Mouse (Mus musculus) forebrain, postnatal 0 days (tissue): ENCODE results near the gene Vps53. TPM values are rescaled to one million over a fixed set of nuclear protein-coding genes. Genes with fewer than 3 reads are reported as not detected.

Experiments
- ATAC-seq: fragments of 200-750 bp; cut with Nextera tagmentation; 2 replicates; pipeline ENCODE4 v1.8.0; 2017; ENCODE audit warnings: mild to moderate bottlenecking, moderate library complexity
- DNase-seq: peaks from one replicate; pipeline ENCODE4 v3.0.0-alpha.2; 2015
- H3K27ac ChIP-seq: fragments of 300-500 bp; sonication (generic); 2 replicates; pipeline ENCODE4 v1.5.1; 2014; ENCODE audit warnings: low read depth, mild to moderate bottlenecking, antibody characterized with exemption, low read length, moderate library complexity, mixed read lengths
- H3K27me3 ChIP-seq: fragments of 300-500 bp; sonication (generic); 2 replicates; pipeline ENCODE4 v1.6.1; 2014; ENCODE audit warnings: mild to moderate bottlenecking, low read length, mixed read lengths; ENCODE audit not compliant: insufficient read depth
- H3K36me3 ChIP-seq: fragments of 300-500 bp; sonication (generic); 2 replicates; pipeline ENCODE4 v1.6.1; 2014; ENCODE audit warnings: mild to moderate bottlenecking, moderate library complexity; ENCODE audit not compliant: insufficient read depth
- H3K4me1 ChIP-seq: fragments of 300-500 bp; sonication (generic); 2 replicates; pipeline ENCODE4 v1.6.1; 2014; ENCODE audit warnings: antibody characterized with exemption; ENCODE audit not compliant: insufficient read depth
- H3K4me2 ChIP-seq: fragments of 300-500 bp; sonication (generic); 2 replicates; pipeline ENCODE4 v1.6.1; 2014; ENCODE audit warnings: low read depth, mild to moderate bottlenecking, moderate library complexity
- H3K4me3 ChIP-seq: fragments of 300-500 bp; sonication (generic); 2 replicates; pipeline ENCODE4 v1.5.1; 2014; ENCODE audit warnings: low read depth, low read length, mixed read lengths
- H3K9ac ChIP-seq: fragments of 300-500 bp; sonication (generic); 2 replicates; pipeline ENCODE4 v1.6.1; 2014; ENCODE audit warnings: mild to moderate bottlenecking
- H3K9me3 ChIP-seq: fragments of 300-500 bp; sonication (generic); 2 replicates; pipeline ENCODE4 v1.6.1; 2016; ENCODE audit warnings: low read length
- CTCF ChIP-seq: sonication (generic); IDR thresholded peaks from 2 replicates; pipeline ENCODE4 v1.5.1; 2016; ENCODE audit warnings: antibody characterized with exemption, control low read depth, low read depth
- WGBS: fragments of 180-500 bp; shearing (Covaris S2); extraction: QIAGEN DNeasy Blood & Tissue Kit; methylation state at CpG from one replicate; pipeline ENCODE4 v1.1.7; 2014; 5-methylcytosine and 5-hydroxymethylcytosine counted together
- polyA plus RNA-seq: library from polyadenylated mRNA; unstranded; fragments of >200 nt; fragmentation: Nextera tagmentation; extraction: Ambion mirVana; gene quantifications from 2 replicates; pipeline ENCODE4 v1.2.1, GENCODE M21; 2015
- total RNA-seq: library from RNA; depleted of rRNA; stranded (reverse); fragments of >200 nt; gene quantifications from 2 replicates; pipeline ENCODE4 v1.2.3, GENCODE M21; 2014

Gene Vps53
- total and polyA plus RNA-seq, 2 experiments from 2014 or later = 49.4 to 63.2 TPM

- H3K4me2 ChIP-seq = no peak overlapping the region
- TF ChIP-seq CTCF = no peak
- H3K27me3 ChIP-seq = no peaks in the 10 kb centered on the region
- no peak overlapping the region for H3K9ac ChIP-seq
- ATAC-seq = no peak
- DNase-seq = no peak
- H3K4me1 ChIP-seq = peaks cover 3% of the 10 kb centered on the region; the same call in 1 of the 2 replicates
- no peaks in the 10 kb centered on the region for H3K9me3 ChIP-seq
- H3K27ac ChIP-seq = peak overlapping the region; percentile 46; the same call in 1 of the 2 replicates
- 64% methylated on average over 10 of the region's 10 CpGs for WGBS
- H3K4me3 ChIP-seq = no peak overlapping the region
- peaks cover 14% of the 10 kb centered on the region for H3K36me3 ChIP-seq
Observed at GRCm38 (mm10) chr11:76042041-76042638, 137.3 kb downstream of the Vps53 start.

- H3K4me3 ChIP-seq = no peak overlapping the region
- no peaks in the 10 kb centered on the region for H3K9me3 ChIP-seq
- H3K27me3 ChIP-seq = no peaks in the 10 kb centered on the region
- DNase-seq (no peak), ATAC-seq (no peak)
- no peak for TF ChIP-seq CTCF
- H3K4me2 ChIP-seq = no peak overlapping the region
- 52% methylated on average over 4 of the region's 4 CpGs for WGBS
- H3K4me1 ChIP-seq = peaks cover 3% of the 10 kb centered on the region; the same call in 1 of the 2 replicates
- 0 out of 2 replicates have a peak, but pooled peaks cover under 1% of the 10 kb centered on the region for H3K36me3 ChIP-seq
- no peak overlapping the region for H3K9ac ChIP-seq
- H3K27ac ChIP-seq = no peak overlapping the region
Observed at GRCm38 (mm10) chr11:76040761-76041376, 138.6 kb downstream of the Vps53 start.

DNA sequence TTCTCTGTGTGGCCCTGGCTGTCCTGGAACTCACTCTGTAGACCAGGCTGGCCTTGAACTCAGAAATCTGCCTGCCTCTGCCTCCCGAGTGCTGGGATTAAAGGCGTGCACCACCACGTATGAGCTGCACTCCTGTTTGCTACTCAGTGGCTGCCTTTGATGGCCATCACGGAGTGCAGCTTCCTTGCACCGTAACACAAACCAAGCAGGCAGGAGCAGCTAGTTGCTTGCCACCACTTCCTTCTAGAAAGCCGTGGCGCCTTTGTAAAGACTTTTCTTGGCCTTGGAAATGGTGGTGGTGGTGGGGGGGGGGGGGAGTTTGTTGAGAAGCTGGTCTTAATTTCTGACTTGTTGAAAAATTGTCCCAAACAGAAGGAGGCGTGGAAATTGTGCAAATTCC, 139.3 kb downstream of the Vps53 start:
- 88% methylated on average over 8 of the region's 8 CpGs for WGBS

GRCm38 (mm10) chr11:76039271-76040053, 140.0 kb downstream of the Vps53 start:
- TF ChIP-seq CTCF = no peak
- no peaks in the 10 kb centered on the region for H3K36me3 ChIP-seq
- H3K27me3 ChIP-seq = no peaks in the 10 kb centered on the region
- H3K4me1 ChIP-seq = peaks cover 3% of the 10 kb centered on the region; the same call in 1 of the 2 replicates
- H3K27ac ChIP-seq = no peak overlapping the region
- no peak overlapping the region for H3K4me3 ChIP-seq
- no peak for ATAC-seq
- H3K4me2 ChIP-seq = no peak overlapping the region
- WGBS = 85% methylated on average over 3 of the region's 3 CpGs
- no peak overlapping the region for H3K9ac ChIP-seq
- no peaks in the 10 kb centered on the region for H3K9me3 ChIP-seq
- DNase-seq = no peak

More for the DNA sequence above, 139.3 kb downstream of the Vps53 start:
- H3K27me3 ChIP-seq = no peaks in the 10 kb centered on the region
- no peak overlapping the region for H3K4me2 ChIP-seq
- ATAC-seq (no peak), DNase-seq (no peak)
- H3K9ac ChIP-seq = no peak overlapping the region
- no peaks in the 10 kb centered on the region for H3K36me3 ChIP-seq
- H3K4me1 ChIP-seq = peaks cover 3% of the 10 kb centered on the region; the same call in 1 of the 2 replicates
- H3K27ac ChIP-seq = no peak overlapping the region
- H3K9me3 ChIP-seq = no peaks in the 10 kb centered on the region
- no peak overlapping the region for H3K4me3 ChIP-seq
- TF ChIP-seq CTCF = no peak

GRCm38 (mm10) chr11:76037581-76038294, 141.7 kb downstream of the Vps53 start:
- no peaks in the 10 kb centered on the region for H3K9me3 ChIP-seq
- no peaks in the 10 kb centered on the region for H3K27me3 ChIP-seq
- H3K4me3 ChIP-seq = no peak overlapping the region
- ATAC-seq (no peak), DNase-seq (no peak)
- H3K4me1 ChIP-seq = no peaks in the 10 kb centered on the region
- TF ChIP-seq CTCF = no peak
- no peaks in the 10 kb centered on the region for H3K36me3 ChIP-seq
- H3K27ac ChIP-seq = no peak overlapping the region
- 64% methylated on average over 6 of the region's 6 CpGs for WGBS
- no peak overlapping the region for H3K4me2 ChIP-seq
- H3K9ac ChIP-seq = no peak overlapping the region

DNA sequence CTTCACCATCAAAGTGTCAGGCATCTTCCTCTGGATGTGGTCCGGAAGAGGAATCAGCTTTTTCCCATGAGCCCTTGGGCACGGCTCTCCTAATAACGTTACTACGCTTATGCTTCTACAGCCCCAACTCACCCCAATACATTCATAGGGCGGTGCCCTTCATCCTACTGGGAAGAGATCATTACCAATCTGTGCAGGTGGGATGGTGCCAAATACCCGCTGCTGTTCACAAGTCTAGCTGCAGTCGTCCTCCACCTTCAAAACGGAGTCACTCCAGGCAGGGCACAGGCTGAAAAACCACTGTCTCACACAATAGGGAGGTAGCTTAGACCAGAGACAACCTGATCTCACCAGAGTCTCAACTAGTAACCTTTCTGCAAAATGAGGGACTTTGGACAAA, 144.3 kb downstream of the Vps53 start:
- Histone ChIP-seq H3K4me2 (no peak overlapping the region), H3K4me1 (no peaks in the 10 kb centered on the region), H3K9me3 (no peaks in the 10 kb centered on the region), H3K9ac (no peak overlapping the region), H3K27me3 (no peaks in the 10 kb centered on the region), H3K36me3 (no peaks in the 10 kb centered on the region), H3K27ac (no peak overlapping the region), H3K4me3 (no peak overlapping the region)
- DNase-seq = no peak
- WGBS = 80% methylated on average over 8 of the region's 8 CpGs
- TF ChIP-seq CTCF = no peak
- ATAC-seq = no peak
